Mouse (Mus musculus) lung, postnatal 36 days (tissue): ENCODE data around the gene Zbtb34.

ENCODE experiments used
- DNase-seq: peaks from one replicate; pipeline ENCODE4 v3.0.0; 2022; ENCODE audit warnings: mixed read lengths

Gene Zbtb34

GRCm38 (mm10) chr2:33399091-33399490 lies 32.0 kb downstream of the Zbtb34 start:
- no peak for DNase-seq

- DNase-seq, result no peak
Observed at GRCm38 (mm10) chr2:33397036-33397435, 34.1 kb downstream of the Zbtb34 start.

- no peak for DNase-seq
Observed at GRCm38 (mm10) chr2:33395053-33395452, 36.1 kb downstream of the Zbtb34 start.

GRCm38 (mm10) chr2:33393951-33394635 lies 37.0 kb downstream of the Zbtb34 start:
- DNase-seq, result no peak

GRCm38 (mm10) chr2:33393021-33393420 lies 38.1 kb downstream of the Zbtb34 start:
- DNase-seq, result no peak

- DNase-seq, result no peak
Observed at GRCm38 (mm10) chr2:33371648-33372408, 59.3 kb downstream of the Zbtb34 start.

GRCm38 (mm10) chr2:33370777-33371647 lies 60.1 kb downstream of the Zbtb34 start, which contains the start of gene Ralgps1:
Ralgps1 (minus strand) TSS chr2:33371486.
- peak; percentile 99 for DNase-seq

- no peak for DNase-seq
Observed at GRCm38 (mm10) chr2:33370276-33370776, 60.8 kb downstream of the Zbtb34 start.

GRCm38 (mm10) chr2:33369453-33369852 lies 61.7 kb downstream of the Zbtb34 start:
- no peak for DNase-seq

GRCm38 (mm10) chr2:33368486-33368885 lies 62.6 kb downstream of the Zbtb34 start:
- DNase-seq, result no peak

- DNase-seq, result peak; percentile 36
Observed at GRCm38 (mm10) chr2:33365703-33366471, 65.2 kb downstream of the Zbtb34 start.

GRCm38 (mm10) chr2:33364656-33365055 lies 66.5 kb downstream of the Zbtb34 start:
- no peak for DNase-seq

GRCm38 (mm10) chr2:33363890-33364289 lies 67.2 kb downstream of the Zbtb34 start:
- no peak for DNase-seq

GRCm38 (mm10) chr2:33361139-33361716 lies 69.9 kb downstream of the Zbtb34 start:
- no peak for DNase-seq

GRCm38 (mm10) chr2:33360564-33360963 lies 70.6 kb downstream of the Zbtb34 start:
- no peak for DNase-seq

GRCm38 (mm10) chr2:33359184-33359583 lies 71.9 kb downstream of the Zbtb34 start:
- no peak for DNase-seq

GRCm38 (mm10) chr2:33357250-33357838 lies 73.8 kb downstream of the Zbtb34 start:
- DNase-seq, result peak; percentile 12
